Mouse (Mus musculus): ENCODE results near the gene Pwwp2b. TPM values are rescaled to one million over a fixed set of nuclear protein-coding genes. Genes with fewer than 3 reads are reported as not detected.

Gene Pwwp2b
- total RNA-seq (2023) = 0.67 TPM

DNA sequence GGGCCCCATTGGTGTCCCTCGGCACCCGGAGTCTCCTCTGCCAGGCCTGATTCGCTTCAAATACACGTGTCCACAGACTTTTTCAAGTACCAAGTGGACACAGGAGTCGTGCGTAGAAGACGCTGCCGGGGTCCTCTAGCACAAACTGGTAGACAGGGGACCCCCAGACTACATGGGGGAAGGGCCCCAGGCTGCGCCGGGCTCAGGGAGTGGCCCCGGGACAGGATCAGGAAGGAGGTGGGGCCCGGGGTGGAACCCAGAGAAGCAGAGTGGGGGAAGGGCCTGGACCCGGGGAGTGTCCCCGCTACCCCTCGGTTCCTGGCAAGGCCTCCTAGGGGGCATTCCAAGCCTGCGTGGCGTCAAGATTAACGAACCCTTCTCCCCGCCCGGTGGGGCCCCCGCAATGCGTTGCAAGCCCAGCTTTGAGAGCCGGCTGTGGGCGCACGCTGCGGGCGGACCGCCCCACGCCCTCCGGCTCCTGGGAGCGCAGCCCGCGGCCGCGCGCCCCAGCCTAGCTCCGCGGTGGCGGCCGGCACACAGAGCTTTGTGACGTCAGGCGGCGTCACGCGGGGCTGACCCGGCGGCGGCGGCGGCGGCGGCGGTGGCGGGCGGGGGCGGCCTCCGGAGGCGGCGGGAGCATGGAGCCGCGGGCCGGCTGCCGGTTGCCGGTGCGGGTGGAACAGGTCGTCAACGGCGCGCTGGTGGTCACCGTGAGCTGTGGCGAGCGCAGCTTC, at the start of gene Pwwp2b:
Gene Pwwp2b, plus strand, starts transcription at position 602 of the 734 bp plus-strand sequence.

GRCm38 (mm10) chr7:139212754-139213745, 35.2 kb upstream of the Pwwp2b start, which contains the start of the genes Lrrc27 and Stk32c:
Gene Lrrc27 (plus strand): TSS chr7:139212988.
Gene Stk32c (minus strand): TSS chr7:139213307.

Other genes with a start within 250 kb of the Pwwp2b start
- gene Dpysl4, start 162.5 kb upstream of the Pwwp2b start, total RNA-seq (2023) = not detected
- 2.6 TPM for gene Lrrc27, start 35.5 kb upstream of the Pwwp2b start, total RNA-seq (2023)
- not detected for gene Stk32c, start 35.2 kb upstream of the Pwwp2b start, total RNA-seq (2023)
- 20.3 TPM for gene Inpp5a, start 140.6 kb downstream of the Pwwp2b start, total RNA-seq (2023)